Mouse (Mus musculus): Measurements from ENCODE around the gene Ets1.

DNA sequence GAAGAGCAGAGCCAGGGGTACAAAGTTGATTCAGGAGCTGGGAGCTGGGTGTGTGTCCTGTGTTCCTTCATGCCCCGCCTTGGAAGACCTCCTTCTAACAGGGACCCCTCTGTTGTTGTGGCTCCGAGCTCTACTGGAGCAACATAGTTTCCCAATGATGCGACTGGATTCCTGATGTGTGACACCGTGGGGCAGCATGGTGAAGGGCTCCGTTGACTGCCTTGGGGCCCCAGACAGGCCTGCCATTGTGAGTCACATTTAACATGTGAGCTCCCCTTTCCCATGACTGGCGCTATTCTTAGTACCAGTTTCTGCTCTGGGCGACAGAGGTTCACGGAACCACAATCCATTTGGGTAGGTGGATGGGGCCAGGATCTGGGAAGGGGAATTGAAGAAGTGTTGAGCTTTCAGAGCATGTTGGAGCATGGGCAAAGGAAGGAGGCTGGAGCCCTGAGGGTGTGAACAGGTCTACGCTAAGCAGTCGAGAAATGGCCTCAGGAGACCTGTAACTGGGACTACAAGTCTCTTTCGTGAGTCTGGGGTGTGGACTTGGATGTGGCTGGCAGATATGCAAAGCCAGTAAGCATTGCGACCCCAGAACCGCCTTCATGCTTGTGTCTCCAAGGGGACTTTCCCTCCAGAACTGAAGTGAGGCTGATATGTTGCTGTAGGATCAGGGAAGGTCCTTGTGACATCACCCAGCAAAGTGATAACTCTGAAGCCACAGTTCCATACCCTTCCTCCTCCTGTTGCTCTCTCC, 113.9 kb downstream of the Ets1 start:
- TF ChIP-seq CTCF (IDR thresholded peaks at IDR 0.05; ENCODE audit: extremely low read depth, insufficient read depth, low read length): no peak
- TF ChIP-seq POLR2A (IDR thresholded peaks at IDR 0.05; ENCODE audit: extremely low read depth, insufficient read depth, low read length): no peak

Data from cortical plate, adult 2 months (tissue).